8 mouse cellular contexts compared by ENCODE assay signal in the genomic region with DNA sequence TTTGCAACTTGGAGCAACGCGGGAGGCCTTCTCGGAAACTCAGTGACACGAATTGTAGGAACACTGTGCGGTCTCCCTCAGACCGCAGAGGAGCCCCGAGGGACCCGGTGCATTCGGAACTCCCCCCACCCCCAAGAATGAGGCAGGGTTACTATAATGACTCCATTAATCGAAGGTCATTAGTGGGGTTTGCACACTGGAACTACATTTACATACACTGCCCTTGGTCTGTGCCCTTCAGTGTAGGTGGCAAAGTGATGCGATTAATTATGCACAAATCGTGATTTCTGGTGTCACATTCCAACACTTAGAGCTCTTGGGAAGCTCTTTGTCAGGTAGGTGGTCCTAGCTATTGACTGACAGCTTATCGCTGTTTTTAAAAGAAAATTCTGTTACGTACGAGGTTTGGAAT. TPM values are rescaled to one million over a fixed set of nuclear protein-coding genes. Genes with fewer than 3 reads are reported as not detected.
DNase-seq lines count a peak whose midpoint lies in the region; ATAC-seq and TF ChIP-seq lines count a peak whose summit lies in the region.

No protein-coding gene starts in this region.

- peak overlapping the region; percentile 98 for H3K27ac ChIP-seq in heart, adult 2 months
- H3K27ac ChIP-seq in forebrain, postnatal 0 days (ENCODE audit: low read depth, low read length), result peak overlapping the region; percentile 92
- H3K27ac ChIP-seq in limb, embryonic 11.5 days (replicated peaks; ENCODE audit: low read depth, low read length), result peak overlapping the region; percentile 98

- peak overlapping the region; percentile 73 for H3K9ac ChIP-seq in heart, adult 2 months (ENCODE audit: low read depth, low read length)
- peak overlapping the region; percentile 71 for H3K9ac ChIP-seq in forebrain, postnatal 0 days
- peak overlapping the region; percentile 65 for H3K9ac ChIP-seq in limb, embryonic 11.5 days (ENCODE audit: low read length)

- WGBS in heart, adult 2 months, result 16% methylated on average over 15 of the region's 15 CpGs
- 3% methylated on average over 15 of the region's 15 CpGs for WGBS in forebrain, postnatal 0 days
- WGBS in limb, embryonic 11.5 days, result 0% methylated on average over 15 of the region's 15 CpGs

- no peaks in the 10 kb centered on the region for H3K9me3 ChIP-seq in forebrain, postnatal 0 days (ENCODE audit: low read length)
- H3K9me3 ChIP-seq in limb, embryonic 11.5 days (ENCODE audit: control insufficient read depth, low read length), result no peaks in the 10 kb centered on the region

- DNase-seq in heart, adult 2 months, result no peak
- DNase-seq in heart, postnatal 14 days, result no peak
- peak; percentile 56 for DNase-seq in ES-CJ7 (ENCODE audit: low read depth, low spot score)
- no peak for DNase-seq in forebrain, postnatal 0 days
- DNase-seq in limb, embryonic 11.5 days (ENCODE audit: low spot score), result no peak
- DNase-seq in splenic B cell, adult 2 months (ENCODE audit: low read depth, low spot score), result peak; percentile 57
- no peak for DNase-seq in frontal cortex, postnatal 25 days (ENCODE audit: low spot score in 2 of 2)
- no peak for DNase-seq in thymus, postnatal 14 days

- no peaks in the 10 kb centered on the region for H3K36me3 ChIP-seq in heart, adult 2 months (ENCODE audit: control insufficient read depth, insufficient read depth, low read length)
- H3K36me3 ChIP-seq in forebrain, postnatal 0 days (ENCODE audit: insufficient read depth), result no peaks in the 10 kb centered on the region
- no peaks in the 10 kb centered on the region for H3K36me3 ChIP-seq in limb, embryonic 11.5 days (ENCODE audit: control insufficient read depth, insufficient read depth, low read length)
- no peaks in the 10 kb centered on the region for H3K36me3 ChIP-seq in splenic B cell, adult 2 months (ENCODE audit: control insufficient read depth, insufficient read depth, low read length, poor library complexity, severe bottlenecking)

- no peak for TF ChIP-seq CTCF in heart, adult 2 months (IDR thresholded peaks at IDR 0.05)
- TF ChIP-seq CTCF in forebrain, postnatal 0 days (IDR thresholded peaks at IDR 0.05; ENCODE audit: low read depth), result no peak

- TF ChIP-seq EP300 in heart, adult 2 months (IDR thresholded peaks at IDR 0.05; ENCODE audit: insufficient read depth, low read depth, low read length), result no peak

- H3K4me1 ChIP-seq in heart, adult 2 months (ENCODE audit: control insufficient read depth, insufficient read depth, low read length), result no peaks in the 10 kb centered on the region
- peaks cover 29% of the 10 kb centered on the region for H3K4me1 ChIP-seq in forebrain, postnatal 0 days (ENCODE audit: insufficient read depth)
- H3K4me1 ChIP-seq in limb, embryonic 11.5 days (ENCODE audit: control insufficient read depth, insufficient read depth, low read length), result peaks cover 28% of the 10 kb centered on the region

- peak overlapping the region; percentile 95 for H3K4me2 ChIP-seq in forebrain, postnatal 0 days (ENCODE audit: low read depth)
- peak overlapping the region; percentile 75 for H3K4me2 ChIP-seq in limb, embryonic 11.5 days (ENCODE audit: low read depth, severe bottlenecking)

- intact Hi-C loops in heart, adult 2 months (cut with DNase I), result loop anchor here (10.0 kb wide), 3 partner anchors 438 to 1348 kb away; a partner anchor contains a TSS
- intact Hi-C loops in heart, postnatal 14 days (cut with DNase I), result loop anchor here (5.0 to 10.0 kb wide), 3 partner anchors 66 to 978 kb away; no protein-coding TSS in a partner anchor

- peak overlapping the region; percentile 77 for H3K4me3 ChIP-seq in heart, adult 2 months
- H3K4me3 ChIP-seq in forebrain, postnatal 0 days (ENCODE audit: low read depth, low read length), result peak overlapping the region; percentile 69
- peak overlapping the region; percentile 73 for H3K4me3 ChIP-seq in limb, embryonic 11.5 days (ENCODE audit: low read depth, low read length)

- no peaks in the 10 kb centered on the region for H3K79me2 ChIP-seq in heart, adult 2 months (replicated peaks; ENCODE audit: control insufficient read depth, insufficient read depth, low read length)

- no peak for ATAC-seq in forebrain, postnatal 0 days
- no peak for ATAC-seq in limb, embryonic 11.5 days (ENCODE audit: insufficient number of reproducible peaks, low FRiP score, low TSS enrichment, low read depth)

- H3K27me3 ChIP-seq in heart, adult 2 months (ENCODE audit: control insufficient read depth, insufficient read depth, low read length), result no peaks in the 10 kb centered on the region
- no peaks in the 10 kb centered on the region for H3K27me3 ChIP-seq in forebrain, postnatal 0 days (ENCODE audit: insufficient read depth, low read length)
- no peaks in the 10 kb centered on the region for H3K27me3 ChIP-seq in limb, embryonic 11.5 days (ENCODE audit: control insufficient read depth, insufficient read depth, low read length)
- peaks cover 6% of the 10 kb centered on the region for H3K27me3 ChIP-seq in splenic B cell, adult 2 months (ENCODE audit: control insufficient read depth, insufficient read depth, low read length, poor library complexity, severe bottlenecking)

- TF ChIP-seq POLR2A in heart, adult 2 months (IDR thresholded peaks at IDR 0.05; ENCODE audit: insufficient read depth, low read depth, low read length), result no peak

RNA-seq across cellular contexts. Expression of a gene that starts 0.3 kb away (rescaled TPM):
- total RNA-seq in heart, adult 2 months (2021), result 10 to 100 TPM in 1 of 2 experiments, 1 to 10 TPM in 1; 9.3 to 11.9 TPM
- polyA plus RNA-seq in heart, adult 2 months (2012; rRNA removed), result 26.7 and 27.8 TPM in 2 replicates
- 10 to 100 TPM; 13.6 to 14.6 TPM for total RNA-seq in heart, postnatal 14 days (2021)
- total RNA-seq in forebrain, postnatal 0 days (2014; rRNA removed), result 239 and 261 TPM in 2 replicates
- 515 and 851 TPM in 2 replicates for polyA plus RNA-seq in forebrain, postnatal 0 days (2015; fragmentation: Nextera tagmentation; extraction: Ambion mirVana)
- 384 and 406 TPM in 2 replicates for polyA plus RNA-seq in limb, embryonic 11.5 days (2014; fragmentation: Nextera tagmentation; extraction: Ambion mirVana)

Comparison
In these comparisons a context has a peak if more than half of its experiments do, and no peak if none do; other contexts are left out.
1. DNase-seq: peak in ES-CJ7 (single experiment) and splenic B cell, adult 2 months (single experiment); none in heart, adult 2 months (0 of 2), heart, postnatal 14 days (0 of 2), forebrain, postnatal 0 days (single experiment), limb, embryonic 11.5 days (single experiment), frontal cortex, postnatal 25 days (0 of 2) and thymus, postnatal 14 days (single experiment).
2. RNA of a gene that starts 0.3 kb away (total RNA-seq): 239 to 261 TPM in forebrain, postnatal 0 days; 13.6 to 14.6 TPM in heart, postnatal 14 days and 9.3 to 11.9 TPM in heart, adult 2 months; every median in the first group is over 10 times any median in the second.
3. Peak in every context shown above with its lines, with median percentiles within 50 percentile points of each other: H3K27ac ChIP-seq, H3K4me3 ChIP-seq and H3K9ac ChIP-seq.